Mouse (Mus musculus): ENCODE measurements at regions not wholly inside any gene's neighbourhood (a gene's known extent, or its start where the extent isn't known, plus 50 kb on each side); places are given as distances from the start of the nearest gene placed in this dataset.

DNA sequence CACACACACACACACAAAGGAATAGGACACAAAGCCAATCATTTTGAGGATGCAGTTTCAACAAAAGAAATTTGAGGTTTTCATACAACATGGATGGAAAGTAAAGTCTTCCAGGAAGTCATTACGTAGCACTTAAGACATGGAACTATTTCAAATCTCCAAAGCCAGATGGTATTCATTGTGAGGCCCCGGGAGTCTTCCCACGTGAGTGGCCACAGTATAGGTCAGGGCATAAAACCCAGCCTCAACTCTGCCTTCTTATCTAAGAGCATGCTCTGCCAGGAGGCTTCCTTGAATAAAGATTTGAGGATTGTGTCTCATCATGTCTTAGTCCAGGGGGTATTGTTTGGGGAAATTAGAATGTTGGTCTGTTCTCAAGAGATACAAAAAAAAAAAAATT is 78.0 kb upstream of the Efna5 start:
- H3K27me3 ChIP-seq (replicated peaks; ENCODE audit: control insufficient read depth, insufficient read depth, low read length) = no peaks in the 10 kb centered on the region
- TF ChIP-seq POLR2A (IDR thresholded peaks at IDR 0.05; ENCODE audit: low read depth, low read length) (no peak), CTCF (conservative IDR thresholded peaks at IDR 0.05; ENCODE audit: insufficient read depth, insufficient read length, low read depth, low read length) (no peak)
- no peak for DNase-seq
- no peak overlapping the region for H3K4me3 ChIP-seq (ENCODE audit: insufficient read depth, low read depth, low read length)
- 64% methylated on average over 3 of the region's 3 CpGs for WGBS
- H3K4me1 ChIP-seq (ENCODE audit: control insufficient read depth, insufficient read depth, low read length) = no peaks in the 10 kb centered on the region
- no peak overlapping the region for H3K27ac ChIP-seq (ENCODE audit: insufficient read depth, low read depth, low read length)
- H3K36me3 ChIP-seq (ENCODE audit: control insufficient read depth, insufficient read depth, low read length) = no peaks in the 10 kb centered on the region

DNA sequence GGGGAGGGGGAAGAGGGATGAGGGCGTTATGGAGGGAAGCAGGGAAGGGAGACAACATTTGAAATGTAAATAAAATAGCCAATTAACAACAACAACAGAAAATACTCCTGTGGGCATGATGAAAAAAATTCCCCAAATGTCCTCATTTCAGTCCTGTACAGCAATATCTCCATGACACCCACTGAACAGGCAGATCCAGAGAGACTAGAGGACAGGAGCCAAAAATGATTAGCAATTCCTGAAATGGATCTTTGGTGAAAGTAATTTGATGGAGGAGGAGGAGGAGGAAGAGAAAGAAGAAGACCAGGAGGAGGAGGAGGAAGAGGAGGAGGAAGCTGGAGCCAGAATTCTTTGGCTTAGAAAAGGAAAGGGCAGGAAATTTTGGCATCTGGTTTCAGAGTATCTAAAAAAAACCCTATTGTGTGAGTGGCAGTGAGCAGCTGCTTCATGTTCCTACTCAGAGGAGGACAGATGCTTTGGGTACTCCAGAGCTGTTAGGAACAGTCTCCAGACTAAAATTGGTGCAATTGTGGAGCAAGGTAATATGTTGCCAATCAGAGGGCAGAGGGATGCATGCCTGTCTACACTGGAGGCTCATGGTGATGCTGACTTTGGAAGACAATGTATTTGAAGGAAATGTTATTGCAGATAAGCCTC is 66.5 kb upstream of the Efna5 start:
- DNase-seq = no peak
- Histone ChIP-seq H3K27me3 (replicated peaks; ENCODE audit: control insufficient read depth, insufficient read depth, low read length) (no peaks in the 10 kb centered on the region), H3K36me3 (ENCODE audit: control insufficient read depth, insufficient read depth, low read length) (no peaks in the 10 kb centered on the region), H3K27ac (ENCODE audit: insufficient read depth, low read depth, low read length) (no peak overlapping the region), H3K4me1 (ENCODE audit: control insufficient read depth, insufficient read depth, low read length) (no peaks in the 10 kb centered on the region), H3K4me3 (ENCODE audit: insufficient read depth, low read depth, low read length) (no peak overlapping the region)
- 73% methylated on average over 1 of the region's 1 CpGs for WGBS
- TF ChIP-seq POLR2A (IDR thresholded peaks at IDR 0.05; ENCODE audit: low read depth, low read length) = no peak
- TF ChIP-seq CTCF (conservative IDR thresholded peaks at IDR 0.05; ENCODE audit: insufficient read depth, insufficient read length, low read depth, low read length) = no peak

DNA sequence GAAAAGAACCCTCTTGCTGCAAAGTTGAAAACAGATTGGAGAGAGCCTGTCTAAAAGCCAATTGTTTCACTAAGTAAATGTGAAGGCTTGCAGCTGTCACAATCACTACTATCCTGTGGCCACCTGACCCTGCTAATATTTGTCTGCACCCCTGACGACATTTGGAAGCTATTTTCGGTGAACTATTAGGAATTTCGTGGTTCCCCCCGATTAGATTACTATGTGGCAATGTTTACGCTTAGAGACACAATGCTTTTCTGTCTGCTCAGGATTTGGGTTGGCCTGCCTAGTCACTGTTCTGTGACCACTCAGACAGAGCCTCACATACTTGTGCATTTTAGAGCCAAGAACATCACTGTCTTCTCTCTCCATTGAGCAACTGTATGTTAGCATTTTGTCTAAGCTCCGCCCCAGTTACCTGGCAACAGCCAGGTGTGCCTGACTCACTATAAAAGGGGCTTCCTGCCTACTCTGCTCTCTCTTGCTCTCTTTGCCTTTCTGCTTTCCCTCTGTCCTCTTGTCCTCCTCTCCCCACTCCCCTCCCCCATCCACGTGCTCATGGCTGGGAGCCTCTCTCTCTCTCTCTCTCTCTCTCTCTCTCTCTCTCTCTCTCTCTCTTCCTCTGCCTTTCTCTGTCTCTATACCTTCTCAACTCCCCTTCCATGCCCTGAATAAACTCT is 59.6 kb upstream of the Efna5 start:
- H3K4me3 ChIP-seq (ENCODE audit: insufficient read depth, low read depth, low read length) = no peak overlapping the region
- 46% methylated on average over 7 of the region's 7 CpGs for WGBS
- DNase-seq = peak; percentile 3

DNA sequence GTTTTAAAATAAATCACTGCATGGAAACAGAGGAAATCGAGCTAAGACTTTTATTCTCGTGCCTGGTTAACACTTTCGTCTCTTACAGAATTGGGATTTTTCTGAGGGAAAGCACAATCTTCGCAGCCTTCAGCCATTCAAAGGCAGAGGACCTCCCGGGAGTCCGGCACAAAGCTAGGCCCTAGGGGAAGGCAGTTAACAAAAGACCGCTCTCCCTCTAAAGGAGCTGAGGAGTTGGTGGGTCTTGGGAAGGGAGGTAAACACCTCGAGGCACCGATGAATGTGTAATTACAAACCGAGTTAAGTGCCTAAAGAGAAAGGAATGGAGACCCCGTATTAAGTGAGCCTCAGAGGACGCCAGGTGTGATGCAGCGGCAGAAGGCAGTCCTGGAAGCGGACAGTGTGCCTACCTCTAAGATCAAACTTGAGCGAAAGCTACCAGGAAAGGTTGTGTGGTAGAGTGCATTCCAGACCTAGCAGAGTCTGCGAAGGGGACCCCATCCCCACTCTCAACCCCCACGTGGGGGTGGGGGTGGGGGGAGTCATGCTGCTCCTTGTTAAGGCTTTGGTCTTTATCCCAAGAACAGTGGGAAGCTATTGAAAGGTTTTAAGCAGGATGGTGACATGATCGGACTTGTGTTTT is 58.9 kb upstream of the Efna5 start:
- 38% methylated on average over 18 of the region's 18 CpGs for WGBS

More for the DNA sequence above, 59.6 kb upstream of the Efna5 start:
- Histone ChIP-seq H3K36me3 (ENCODE audit: control insufficient read depth, insufficient read depth, low read length) (no peaks in the 10 kb centered on the region), H3K27ac (ENCODE audit: insufficient read depth, low read depth, low read length) (no peak overlapping the region), H3K27me3 (replicated peaks; ENCODE audit: control insufficient read depth, insufficient read depth, low read length) (no peaks in the 10 kb centered on the region; the same call in none of the 2 replicates), H3K4me1 (ENCODE audit: control insufficient read depth, insufficient read depth, low read length) (no peaks in the 10 kb centered on the region)
- TF ChIP-seq POLR2A (IDR thresholded peaks at IDR 0.05; ENCODE audit: low read depth, low read length) = no peak
- no peak for TF ChIP-seq CTCF (conservative IDR thresholded peaks at IDR 0.05; ENCODE audit: insufficient read depth, insufficient read length, low read depth, low read length)

DNA sequence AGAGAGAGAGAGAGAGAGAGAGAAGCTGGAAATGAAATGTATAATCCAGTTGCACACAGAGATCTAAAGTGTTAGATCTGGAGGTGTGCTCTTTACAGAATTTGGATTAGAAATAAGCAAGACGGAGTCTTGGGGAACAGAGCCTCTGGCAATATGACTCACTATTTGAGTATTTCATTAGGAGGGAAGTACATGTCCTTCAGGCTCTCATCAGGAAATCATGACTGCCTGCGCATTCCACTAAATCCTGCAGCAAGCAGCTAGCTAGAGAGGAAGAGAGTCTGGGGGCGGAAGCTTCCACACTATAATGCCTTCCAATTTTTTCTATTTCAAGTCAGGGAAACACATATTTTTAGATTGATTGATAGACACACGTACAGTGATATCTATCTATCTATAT is 58.1 kb upstream of the Efna5 start:
- WGBS = 54% methylated on average over 4 of the region's 4 CpGs
- no peak for DNase-seq
- TF ChIP-seq CTCF (conservative IDR thresholded peaks at IDR 0.05; ENCODE audit: insufficient read depth, insufficient read length, low read depth, low read length) (no peak), POLR2A (IDR thresholded peaks at IDR 0.05; ENCODE audit: low read depth, low read length) (no peak)

More for the DNA sequence above, 58.9 kb upstream of the Efna5 start:
- Histone ChIP-seq H3K27ac (ENCODE audit: insufficient read depth, low read depth, low read length) (no peak overlapping the region), H3K27me3 (replicated peaks; ENCODE audit: control insufficient read depth, insufficient read depth, low read length) (no peaks in the 10 kb centered on the region; the same call in none of the 2 replicates), H3K36me3 (ENCODE audit: control insufficient read depth, insufficient read depth, low read length) (no peaks in the 10 kb centered on the region), H3K4me3 (ENCODE audit: insufficient read depth, low read depth, low read length) (no peak overlapping the region), H3K4me1 (ENCODE audit: control insufficient read depth, insufficient read depth, low read length) (no peaks in the 10 kb centered on the region)
- TF ChIP-seq POLR2A (IDR thresholded peaks at IDR 0.05; ENCODE audit: low read depth, low read length) (no peak), CTCF (conservative IDR thresholded peaks at IDR 0.05; ENCODE audit: insufficient read depth, insufficient read length, low read depth, low read length) (no peak)
- no peak for DNase-seq

More for the DNA sequence above, 58.1 kb upstream of the Efna5 start:
- H3K4me1 ChIP-seq (ENCODE audit: control insufficient read depth, insufficient read depth, low read length) = no peaks in the 10 kb centered on the region
- no peak overlapping the region for H3K27ac ChIP-seq (ENCODE audit: insufficient read depth, low read depth, low read length)
- H3K36me3 ChIP-seq (ENCODE audit: control insufficient read depth, insufficient read depth, low read length) = no peaks in the 10 kb centered on the region
- H3K4me3 ChIP-seq (ENCODE audit: insufficient read depth, low read depth, low read length) = no peak overlapping the region
- H3K27me3 ChIP-seq (replicated peaks; ENCODE audit: control insufficient read depth, insufficient read depth, low read length) = no peaks in the 10 kb centered on the region; the same call in none of the 2 replicates

All from kidney, adult 2 months (tissue).